Mouse (Mus musculus) cortical plate, adult 2 months (tissue): ENCODE results near the gene Cab39. TPM values are rescaled to one million over a fixed set of nuclear protein-coding genes. Genes with fewer than 3 reads are reported as not detected.
A peak's percentile ranks its signal among the peaks of the same experiment; 100 is the strongest.

ENCODE experiments used
- H3K27ac ChIP-seq: fragments of 200-500 bp; 2 replicates; pipeline ENCODE4 v1.5.1; 2012; ENCODE audit warnings: low read length, control low read depth, inconsistent platforms; ENCODE audit not compliant: insufficient read depth
- H3K4me1 ChIP-seq: fragments of 200-500 bp; 2 replicates; pipeline ENCODE4 v1.6.1; 2011; ENCODE audit warnings: low read length; ENCODE audit not compliant: control insufficient read depth, insufficient read depth
- H3K4me3 ChIP-seq: fragments of 200-500 bp; 2 replicates; pipeline ENCODE4 v1.5.1; 2011; ENCODE audit warnings: mild to moderate bottlenecking, low read length, control low read depth; ENCODE audit not compliant: insufficient read depth
- CTCF ChIP-seq: fragments of 200-500 bp; IDR thresholded peaks from 2 replicates; pipeline ENCODE4 v1.5.1; 2011; ENCODE audit warnings: mild to moderate bottlenecking, control low read depth, low read length; ENCODE audit not compliant: insufficient read depth; ENCODE audit errors: extremely low read depth
- POLR2A ChIP-seq: fragments of 200-500 bp; IDR thresholded peaks from 2 replicates; pipeline ENCODE4 v1.6.1; 2011; ENCODE audit warnings: mild to moderate bottlenecking, low read length, control low read depth; ENCODE audit not compliant: insufficient read depth; ENCODE audit errors: extremely low read depth
- polyA plus RNA-seq: library from polyadenylated mRNA; depleted of rRNA; stranded (reverse); fragments of >200 nt; gene quantifications from 2 replicates; pipeline ENCODE4 v1.2.3, GENCODE M21; 2012

Cab39 gene
- polyA plus RNA-seq, 1 experiment = 113 TPM

GRCm38 (mm10) chr1:85839790-85840189 is 46.5 kb downstream of the Cab39 start:
- Histone ChIP-seq H3K4me1 (peaks cover 6% of the 10 kb centered on the region), H3K27ac (no peak overlapping the region), H3K4me3 (no peak overlapping the region)
- TF ChIP-seq POLR2A (no peak), CTCF (no peak)

DNA sequence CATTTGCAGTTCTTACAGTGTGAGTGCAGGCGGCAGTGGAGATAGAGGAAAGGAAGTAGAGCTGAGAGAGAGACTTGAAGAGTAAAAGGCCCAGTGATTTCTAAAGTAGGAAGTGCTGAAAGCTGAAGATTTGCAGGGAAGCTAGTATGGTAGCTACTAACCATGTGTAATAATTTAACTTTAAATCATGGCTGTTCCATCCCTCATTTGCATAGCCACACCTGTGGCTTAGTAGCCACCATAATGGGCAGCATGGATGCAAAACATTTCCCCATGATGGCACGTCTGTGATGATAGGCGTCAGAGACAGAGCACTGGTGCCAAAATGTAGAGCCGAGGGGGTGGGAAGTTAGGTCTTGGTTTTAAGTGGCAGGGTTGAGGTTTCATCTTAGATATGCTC is 47.2 kb downstream of the Cab39 start:
- Histone ChIP-seq H3K4me3 (no peak overlapping the region), H3K4me1 (peaks cover 6% of the 10 kb centered on the region), H3K27ac (no peak overlapping the region)
- TF ChIP-seq CTCF = no peak
- TF ChIP-seq POLR2A = no peak

DNA sequence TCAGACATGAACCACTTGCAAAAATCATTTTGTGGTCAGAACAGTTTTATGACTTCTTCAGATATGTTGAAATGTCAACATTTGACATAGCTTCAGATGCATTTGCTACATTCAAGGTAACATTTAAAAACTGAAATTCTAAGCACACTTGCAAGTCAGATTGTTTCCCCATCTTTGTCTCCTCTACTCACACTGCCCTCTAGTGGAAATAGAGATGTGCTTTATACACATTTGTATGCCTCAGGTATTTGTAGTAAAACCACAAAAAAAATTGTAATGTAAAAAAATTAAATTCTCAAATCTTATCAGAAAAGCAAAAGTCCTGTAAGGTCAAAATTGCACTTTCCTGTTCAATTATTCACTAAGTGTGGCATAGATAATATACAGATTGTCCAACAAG is 49.0 kb downstream of the Cab39 start:
- Histone ChIP-seq H3K4me1 (peaks cover 6% of the 10 kb centered on the region), H3K4me3 (no peak overlapping the region), H3K27ac (no peak overlapping the region)
- TF ChIP-seq CTCF = peak; percentile 5; the same call in 1 of the 2 replicates
- TF ChIP-seq POLR2A = no peak

GRCm38 (mm10) chr1:85843291-85843863 is 50.1 kb downstream of the Cab39 start:
- H3K27ac ChIP-seq = no peak overlapping the region
- TF ChIP-seq CTCF (no peak), POLR2A (no peak)
- peaks cover 4% of the 10 kb centered on the region for H3K4me1 ChIP-seq
- no peak overlapping the region for H3K4me3 ChIP-seq

- TF ChIP-seq CTCF = no peak
- H3K4me3 ChIP-seq = no peak overlapping the region
- H3K4me1 ChIP-seq = peaks cover 4% of the 10 kb centered on the region
- H3K27ac ChIP-seq = no peak overlapping the region
These were observed 51.7 kb downstream of the Cab39 start for GRCm38 (mm10) chr1:85844981-85845380.

GRCm38 (mm10) chr1:85845476-85845875 is 52.2 kb downstream of the Cab39 start:
- H3K27ac ChIP-seq = no peak overlapping the region
- no peak for TF ChIP-seq POLR2A
- TF ChIP-seq CTCF = no peak

DNA sequence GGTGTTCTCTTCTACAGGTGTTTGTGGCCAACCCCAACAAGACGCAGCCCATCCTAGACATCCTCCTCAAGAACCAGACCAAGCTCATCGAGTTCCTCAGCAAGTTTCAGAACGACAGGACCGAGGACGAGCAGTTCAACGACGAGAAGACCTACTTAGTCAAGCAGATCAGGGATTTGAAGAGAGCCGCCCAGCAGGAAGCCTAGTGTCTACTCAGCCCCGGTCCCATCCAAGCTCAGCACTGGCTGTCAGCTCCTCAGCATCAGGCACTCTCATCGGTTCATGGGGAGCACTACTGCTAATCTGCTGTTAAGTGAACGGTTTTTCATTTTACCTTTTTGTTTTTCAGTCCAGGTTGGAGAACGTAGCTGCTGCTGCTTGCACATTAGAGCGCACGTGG is 55.8 kb downstream of the Cab39 start:
- TF ChIP-seq CTCF (no peak), POLR2A (no peak)

More at GRCm38 (mm10) chr1:85845476-85845875, 52.2 kb downstream of the Cab39 start:
- Histone ChIP-seq H3K4me1 (peaks cover 3% of the 10 kb centered on the region), H3K4me3 (no peak overlapping the region)

DNA sequence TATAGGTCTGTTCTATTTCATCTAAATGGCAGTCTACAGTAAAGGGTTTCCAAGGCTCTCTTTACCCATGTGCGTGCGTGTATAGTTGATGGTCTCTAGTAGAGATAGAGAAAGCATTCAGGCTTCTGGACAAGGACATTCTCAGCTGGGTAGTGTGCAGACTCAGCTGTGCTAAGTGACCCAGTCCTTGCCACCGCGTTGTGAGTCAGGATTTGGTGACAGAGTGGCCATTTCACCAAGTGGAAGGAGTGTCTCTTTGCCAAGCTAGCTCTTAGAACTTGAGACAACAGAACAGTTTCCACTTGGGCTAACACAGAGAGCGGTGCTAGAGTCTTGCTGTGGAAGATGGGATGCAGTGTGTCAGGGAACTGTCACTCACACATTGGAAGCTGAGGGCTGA is 57.6 kb downstream of the Cab39 start:
- H3K4me3 ChIP-seq = no peak overlapping the region
- no peaks in the 10 kb centered on the region for H3K4me1 ChIP-seq
- no peak overlapping the region for H3K27ac ChIP-seq
- TF ChIP-seq CTCF (no peak), POLR2A (no peak)

More for the DNA sequence above, 55.8 kb downstream of the Cab39 start:
- no peak overlapping the region for H3K4me3 ChIP-seq
- H3K4me1 ChIP-seq = no peaks in the 10 kb centered on the region
- no peak overlapping the region for H3K27ac ChIP-seq

DNA sequence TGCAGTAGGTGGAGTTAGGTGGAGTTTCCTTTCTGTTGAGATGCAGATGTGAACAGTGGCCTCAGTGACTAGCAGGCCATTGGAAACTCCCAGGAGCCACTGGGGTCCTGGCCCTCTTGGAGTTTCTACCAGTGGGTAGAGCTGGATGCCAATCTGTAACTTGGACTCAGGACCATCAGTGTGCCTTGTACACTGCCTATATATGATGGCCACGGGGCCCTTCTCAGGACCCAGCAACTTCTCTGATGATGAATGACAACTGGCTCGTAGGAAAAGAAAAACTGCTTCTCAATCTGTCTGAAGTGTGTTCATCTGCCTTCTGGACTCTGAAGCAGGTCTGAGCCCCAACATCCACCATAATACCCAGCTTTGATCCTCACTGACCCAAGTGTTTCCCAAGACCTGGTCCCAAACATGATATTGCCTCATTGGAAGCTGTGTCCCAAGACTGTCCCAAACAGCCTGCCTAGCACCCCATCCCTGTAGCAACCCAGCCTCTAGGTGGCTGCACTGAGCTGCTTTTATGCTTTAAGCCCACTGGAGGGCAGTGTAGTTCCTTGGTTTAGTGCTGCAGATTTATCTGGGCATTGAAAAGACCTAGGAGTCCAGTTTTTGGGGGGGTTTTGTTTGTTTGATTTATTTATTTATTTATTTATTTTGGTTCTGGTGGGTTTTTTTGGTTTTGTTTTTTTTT is 59.9 kb downstream of the Cab39 start:
- no peak overlapping the region for H3K4me3 ChIP-seq
- no peak for TF ChIP-seq POLR2A
- peak; percentile 100 for TF ChIP-seq CTCF

DNA sequence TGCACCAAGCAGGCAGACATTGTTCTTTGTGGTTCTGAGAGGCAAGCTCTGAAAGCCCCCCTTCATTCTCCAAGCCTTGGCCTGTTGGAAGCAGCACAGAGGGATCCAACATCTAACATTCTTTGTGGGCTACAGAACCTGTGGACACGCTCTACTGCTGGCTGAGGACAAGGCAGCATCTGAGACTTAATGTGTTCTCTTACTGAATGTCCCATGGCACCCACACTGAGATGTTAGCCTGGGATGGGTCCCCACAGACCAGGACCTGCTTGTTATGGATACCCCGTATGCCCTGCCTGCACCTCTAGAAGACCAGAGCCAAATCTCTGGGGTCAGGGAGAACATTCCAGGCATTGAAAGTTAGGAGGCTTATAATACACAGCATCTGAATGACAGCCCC is 60.6 kb downstream of the Cab39 start:
- TF ChIP-seq POLR2A = no peak
- TF ChIP-seq CTCF = no peak
- Histone ChIP-seq H3K4me3 (no peak overlapping the region), H3K4me1 (no peaks in the 10 kb centered on the region), H3K27ac (no peak overlapping the region)

More for the DNA sequence above, 59.9 kb downstream of the Cab39 start:
- Histone ChIP-seq H3K27ac (no peak overlapping the region), H3K4me1 (no peaks in the 10 kb centered on the region)
